Mouse (Mus musculus): ENCODE measurements around the gene Gm10354. TPM values are rescaled to one million over a fixed set of nuclear protein-coding genes. Genes with fewer than 3 reads are reported as not detected.
"Not testable (repeated sequence)": the region's sequence is repeated elsewhere in the genome, so short reads cannot be mapped to it uniquely, and the experiment has no call there.

Gene Gm10354
- polyA plus RNA-seq, 1 experiment from 2014 or later = not detected

DNA sequence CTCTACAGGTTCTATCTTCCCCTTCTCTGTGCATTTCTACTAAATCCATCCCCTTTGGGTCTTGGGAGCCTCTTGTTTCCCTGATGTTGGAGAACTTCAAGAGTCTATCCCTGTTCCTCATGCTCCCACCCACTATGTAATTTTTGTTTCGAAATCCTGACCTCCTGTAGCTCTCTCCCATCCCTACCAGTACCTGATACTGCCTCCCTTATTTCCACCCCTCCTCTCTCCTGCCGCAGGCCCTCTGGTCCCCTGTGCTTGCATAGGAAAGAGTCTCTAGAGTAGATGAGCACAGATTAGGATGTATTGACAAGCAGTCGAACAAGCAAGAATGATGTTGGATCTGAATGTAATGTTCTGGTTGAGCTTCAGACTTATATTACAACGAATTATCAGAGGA lies 33.2 kb downstream of the Gm10354 start:
- H3K36me3 ChIP-seq (replicated peaks); ATAC-seq (replicated peaks); H3K9me3 ChIP-seq; H3K27me3 ChIP-seq (replicated peaks); H3K4me2 ChIP-seq; H3K9ac ChIP-seq; H3K4me3 ChIP-seq; H3K4me1 ChIP-seq; H3K27ac ChIP-seq: not testable (repeated sequence)
- 69% methylated on average over 4 of the region's 4 CpGs for WGBS

DNA sequence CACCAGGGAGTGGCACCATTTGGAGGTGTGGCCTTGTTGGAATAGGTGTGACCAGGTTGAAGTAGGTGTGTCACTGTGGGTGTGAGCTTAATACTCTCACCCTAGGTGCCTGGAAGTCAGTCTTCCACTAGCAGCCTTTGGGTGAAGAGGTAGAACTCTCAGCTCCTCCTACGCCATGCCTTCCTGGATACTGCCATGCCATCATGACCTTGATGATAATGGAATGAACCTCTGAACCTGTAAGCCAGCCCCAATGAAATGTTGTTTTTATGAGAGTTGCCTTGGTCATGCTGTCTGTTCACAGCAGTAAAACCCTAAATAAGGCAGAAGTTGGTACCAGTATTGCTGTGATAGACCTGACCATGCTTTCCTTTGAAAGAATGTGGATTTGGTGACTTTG lies 37.7 kb downstream of the Gm10354 start:
- not testable (repeated sequence) for H3K27ac ChIP-seq; H3K9ac ChIP-seq; H3K9me3 ChIP-seq; H3K36me3 ChIP-seq (replicated peaks); H3K27me3 ChIP-seq (replicated peaks); H3K4me1 ChIP-seq; ATAC-seq (replicated peaks); H3K4me3 ChIP-seq; H3K4me2 ChIP-seq
- WGBS = 81% methylated on average over 1 of the region's 1 CpGs

DNA sequence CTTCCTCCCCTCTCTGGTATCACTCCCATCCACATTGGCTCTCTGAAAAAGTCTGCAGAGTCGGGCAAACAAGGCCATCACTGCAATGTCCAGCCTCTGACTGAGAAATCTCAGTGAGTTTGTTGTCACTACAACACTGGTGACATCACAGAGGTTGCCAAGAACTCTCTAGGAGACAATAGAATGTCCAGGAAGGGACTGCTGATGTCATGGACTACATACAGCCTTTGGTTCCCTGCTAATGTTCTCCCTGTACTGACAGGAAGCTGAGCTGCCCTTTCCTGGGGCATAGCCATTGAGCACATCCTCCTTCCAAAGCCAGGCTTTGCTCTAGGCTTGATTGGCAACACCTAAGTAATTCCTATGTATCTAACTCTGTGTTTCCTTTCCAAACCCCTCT lies 40.4 kb downstream of the Gm10354 start, which contains the start of gene Speer4e:
TSS of gene Speer4e (minus strand) at position 101 of the 400 bp plus-strand sequence.
- 57% methylated on average over 1 of the region's 1 CpGs for WGBS
- not testable (repeated sequence) for H3K4me2 ChIP-seq; H3K27me3 ChIP-seq (replicated peaks); H3K9me3 ChIP-seq; H3K36me3 ChIP-seq (replicated peaks); H3K4me1 ChIP-seq; ATAC-seq (replicated peaks); H3K27ac ChIP-seq; H3K9ac ChIP-seq; H3K4me3 ChIP-seq

DNA sequence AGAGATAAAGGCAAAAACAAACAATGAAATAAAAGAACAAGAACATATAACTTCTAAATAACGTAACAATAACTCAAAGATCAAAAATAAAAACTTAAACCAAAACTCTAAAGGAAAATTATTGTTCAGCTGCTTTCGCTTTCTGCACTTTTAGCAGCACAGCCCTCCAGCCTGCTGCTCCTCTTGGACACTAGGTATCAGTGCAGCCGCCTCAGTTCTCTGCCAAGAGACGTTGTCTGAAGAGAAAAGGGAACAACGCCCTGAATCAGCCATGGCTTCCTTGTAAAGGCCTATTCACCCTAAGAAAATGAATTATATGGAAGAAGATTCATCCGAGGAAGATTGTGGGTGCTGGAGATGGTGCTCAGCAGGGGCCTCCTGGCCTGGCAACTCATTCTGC lies 45.0 kb downstream of the Gm10354 start:
- H3K27me3 ChIP-seq (replicated peaks); H3K36me3 ChIP-seq (replicated peaks): not testable (repeated sequence)
- WGBS = 80% methylated on average over 5 of the region's 6 CpGs

DNA sequence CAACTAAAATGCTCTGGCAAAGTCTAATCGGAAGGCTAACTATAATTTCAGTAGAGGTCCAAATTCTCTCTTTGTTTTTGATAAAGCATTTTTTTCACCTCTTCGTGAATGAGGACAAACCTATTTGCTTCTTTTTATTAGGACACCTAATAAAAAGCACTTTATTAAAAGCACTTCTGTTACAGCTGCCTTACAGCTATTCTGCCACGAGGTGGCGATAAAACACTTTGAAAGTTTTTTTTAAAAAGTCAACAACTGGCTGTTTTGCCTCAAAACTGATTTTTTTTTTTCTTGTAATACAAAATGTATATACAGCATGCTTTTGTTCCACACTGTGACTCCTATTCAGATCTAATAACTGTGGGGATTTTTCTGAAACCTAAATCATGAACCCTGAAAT lies 51.7 kb downstream of the Gm10354 start:
- H3K36me3 ChIP-seq (replicated peaks); H3K4me1 ChIP-seq; H3K27me3 ChIP-seq (replicated peaks); H3K4me3 ChIP-seq; H3K27ac ChIP-seq; H3K9me3 ChIP-seq; H3K4me2 ChIP-seq; H3K9ac ChIP-seq; ATAC-seq (replicated peaks): not testable (repeated sequence)
- WGBS = 34% methylated on average over 4 of the region's 4 CpGs

More for the DNA sequence above, 45.0 kb downstream of the Gm10354 start:
- H3K4me1 ChIP-seq; H3K4me2 ChIP-seq; ATAC-seq (replicated peaks); H3K27ac ChIP-seq; H3K4me3 ChIP-seq; H3K9ac ChIP-seq; H3K9me3 ChIP-seq: not testable (repeated sequence)

Other genes with a start within 250 kb of the Gm10354 start
- not detected in 2 replicates for gene Gm9758, start 64.0 kb downstream of the Gm10354 start, polyA plus RNA-seq (2015; fragmentation: Nextera tagmentation; extraction: Ambion mirVana)
- gene Speer4e, start 40.5 kb downstream of the Gm10354 start, polyA plus RNA-seq (2015; fragmentation: Nextera tagmentation; extraction: Ambion mirVana) = not detected in 2 replicates
- not detected in 2 replicates for gene Gm17019, start 54.1 kb upstream of the Gm10354 start, polyA plus RNA-seq (2015; fragmentation: Nextera tagmentation; extraction: Ambion mirVana)